Mouse (Mus musculus) B cell, adult 2 months (primary cell): Measurements from ENCODE around the gene Naip6.
"Not testable (repeated sequence)": the region's sequence is repeated elsewhere in the genome, so short reads cannot be mapped to it uniquely, and the experiment has no call there.

Experiments used
- DNase-seq, 2 experiments: peaks; one replicate each; pipeline ENCODE4 v3.0.0; 2022

The Naip6 gene

DNA sequence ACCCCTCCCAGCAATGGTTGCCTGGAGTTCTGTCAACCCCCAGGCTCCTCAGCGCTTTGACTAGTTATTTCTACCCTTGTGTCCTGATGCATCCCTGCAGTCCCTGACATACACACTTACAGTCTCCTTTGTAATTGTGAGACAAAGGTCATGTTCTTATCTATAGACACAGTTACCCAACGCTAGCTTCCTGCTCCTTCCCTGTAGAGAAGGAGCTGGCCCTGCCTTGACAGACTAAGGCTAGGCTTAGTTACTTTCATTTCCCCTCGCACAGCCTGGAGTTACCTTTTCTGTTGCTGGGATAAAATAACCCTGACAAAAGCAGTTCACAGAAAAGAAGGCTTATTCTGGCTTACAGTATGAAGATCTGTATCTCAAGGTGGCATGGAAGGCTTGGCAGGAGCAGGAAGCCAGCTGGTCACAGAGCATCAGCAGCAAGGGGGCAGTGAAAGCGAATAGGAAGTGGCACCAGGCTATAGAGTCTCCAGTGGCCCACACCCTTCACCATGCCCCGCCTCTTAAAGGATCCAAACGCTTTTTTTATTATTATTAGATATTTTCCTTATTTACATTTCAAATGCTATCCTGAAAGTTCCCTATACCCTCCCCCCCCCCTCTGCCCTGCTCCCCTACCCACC lies at the start of gene Naip6:
Gene Naip6 (minus strand): TSS at position 419 of the 638 bp plus-strand sequence.
- peak; percentile 1 to 8 for DNase-seq

DNA sequence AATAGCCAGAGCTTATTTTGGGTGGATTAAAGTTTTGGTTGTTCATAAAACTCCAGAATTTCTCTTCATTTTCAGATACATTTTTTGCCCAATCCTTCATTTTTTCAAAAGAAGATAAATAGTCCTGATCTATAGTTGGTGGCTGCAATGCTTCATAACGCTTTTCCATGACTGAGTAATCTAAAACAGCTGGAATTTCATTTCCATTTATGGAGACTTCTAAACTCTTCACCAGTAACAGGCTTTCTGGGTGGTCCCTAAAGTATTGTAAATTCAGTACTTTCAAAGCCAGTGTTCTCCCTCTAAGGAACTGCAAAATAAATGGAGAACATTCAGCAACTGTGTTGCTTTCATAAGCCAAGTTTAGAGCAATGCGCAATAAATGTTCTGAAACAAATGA lies 34.8 kb upstream of the Naip6 start:
- DNase-seq: not testable (repeated sequence)

DNA sequence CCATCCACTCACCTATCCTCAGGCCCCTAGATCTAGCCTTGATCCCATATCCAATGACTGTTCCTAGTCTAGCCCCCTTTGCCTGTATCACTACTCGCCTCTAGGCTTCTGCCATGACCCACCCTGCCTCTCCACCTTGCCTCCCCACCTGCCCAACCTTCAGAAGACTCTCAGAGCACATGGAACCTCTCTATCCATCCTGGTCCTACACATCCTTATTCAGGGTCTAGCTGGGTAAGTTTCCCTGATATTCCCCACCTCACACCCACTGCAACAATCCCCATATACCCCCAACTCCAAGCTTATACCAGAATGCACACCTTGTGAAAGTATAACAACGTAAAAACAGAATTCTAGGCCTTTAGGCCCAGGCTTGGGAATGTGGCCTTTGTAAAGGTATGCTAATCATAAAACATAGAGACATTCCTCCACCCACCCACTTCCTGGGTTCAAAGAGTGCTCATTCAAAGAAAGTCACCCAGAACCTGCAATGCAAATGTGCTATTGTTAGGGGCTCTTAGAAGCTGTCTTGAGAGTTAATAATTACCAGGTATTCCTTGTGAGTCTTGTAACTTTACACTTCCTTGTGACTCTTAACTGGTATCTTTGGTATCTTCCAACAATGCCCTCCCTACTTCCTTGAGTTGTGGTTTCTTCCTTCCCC lies 32.2 kb upstream of the Naip6 start:
- DNase-seq: not testable (repeated sequence)

DNA sequence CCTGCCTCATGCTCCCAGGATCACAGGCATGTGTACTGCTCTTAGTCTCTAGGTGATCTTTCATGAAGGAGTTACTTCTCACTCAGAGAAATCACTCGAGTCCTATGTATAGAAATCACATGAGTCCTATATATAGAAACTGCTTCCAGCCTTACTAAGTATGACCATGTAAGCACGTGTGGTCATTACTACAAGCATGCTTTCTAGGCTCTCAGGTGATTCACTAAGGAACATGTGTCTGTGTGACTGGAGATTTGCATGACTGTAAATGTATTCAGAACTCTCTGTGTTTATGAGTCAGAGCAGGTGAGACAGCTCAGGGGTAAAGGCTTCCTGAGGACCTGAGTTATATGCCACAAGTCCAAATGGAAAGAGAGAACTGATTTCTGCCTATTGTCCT lies 24.3 kb upstream of the Naip6 start:
- no peak for DNase-seq

DNA sequence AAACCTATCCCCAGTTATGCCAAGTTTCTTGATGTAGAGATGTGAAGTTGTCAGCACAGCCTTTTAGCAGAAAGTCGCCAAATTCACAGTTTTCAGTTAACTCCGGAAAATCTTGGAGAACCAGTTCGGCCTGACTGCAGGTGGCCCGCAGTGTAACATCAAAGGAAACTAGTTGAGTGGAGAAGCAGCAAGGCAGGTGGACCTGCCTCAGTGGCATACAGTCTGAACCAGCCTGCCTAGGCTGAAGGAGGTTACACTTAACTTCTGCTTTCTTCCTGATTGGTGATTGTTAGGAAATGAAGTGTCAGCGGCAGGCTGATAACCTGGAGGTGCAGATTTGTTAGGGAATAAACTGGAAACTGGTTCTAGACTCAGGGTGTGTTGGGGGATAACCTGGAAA lies 14.3 kb upstream of the Naip6 start:
- not testable (repeated sequence) for DNase-seq

DNA sequence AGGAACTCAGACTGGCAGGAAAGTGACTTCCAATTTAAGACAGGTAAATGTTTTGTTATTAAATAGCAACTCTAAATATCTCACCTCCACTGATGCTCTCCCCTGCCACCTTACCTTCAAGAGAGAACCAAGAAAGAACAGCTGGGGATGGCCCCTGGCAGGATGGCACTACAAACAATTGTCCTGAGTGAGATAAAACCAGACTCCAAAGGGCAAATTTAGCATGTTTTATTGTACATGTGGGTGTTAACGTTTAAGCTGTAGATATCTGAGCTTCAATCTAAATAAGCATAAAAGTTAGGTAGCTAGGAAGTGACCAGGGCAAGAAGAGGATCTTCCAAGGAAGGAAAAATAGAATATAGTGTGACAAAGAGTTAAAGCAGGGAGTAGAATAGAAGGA lies 11.4 kb upstream of the Naip6 start:
- not testable (repeated sequence) for DNase-seq

DNA sequence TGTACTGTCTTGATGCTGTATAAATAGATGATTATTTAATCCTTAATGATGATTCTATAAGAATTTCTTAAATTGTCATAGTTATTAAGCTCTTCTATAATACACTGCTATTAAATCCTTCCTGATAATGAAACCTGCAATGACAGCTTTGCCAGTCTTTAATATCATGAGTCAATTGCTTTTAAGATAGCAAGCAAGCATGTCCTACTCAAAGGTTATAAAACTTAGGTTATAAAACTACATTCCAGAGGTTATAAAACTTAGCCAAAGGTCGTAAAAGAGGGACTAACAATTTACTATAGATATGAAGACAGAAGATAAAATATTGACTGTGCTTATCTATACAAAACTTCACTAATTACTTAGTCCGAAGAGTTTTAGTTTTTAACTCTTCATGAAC lies 10.6 kb upstream of the Naip6 start:
- DNase-seq: not testable (repeated sequence)

DNA sequence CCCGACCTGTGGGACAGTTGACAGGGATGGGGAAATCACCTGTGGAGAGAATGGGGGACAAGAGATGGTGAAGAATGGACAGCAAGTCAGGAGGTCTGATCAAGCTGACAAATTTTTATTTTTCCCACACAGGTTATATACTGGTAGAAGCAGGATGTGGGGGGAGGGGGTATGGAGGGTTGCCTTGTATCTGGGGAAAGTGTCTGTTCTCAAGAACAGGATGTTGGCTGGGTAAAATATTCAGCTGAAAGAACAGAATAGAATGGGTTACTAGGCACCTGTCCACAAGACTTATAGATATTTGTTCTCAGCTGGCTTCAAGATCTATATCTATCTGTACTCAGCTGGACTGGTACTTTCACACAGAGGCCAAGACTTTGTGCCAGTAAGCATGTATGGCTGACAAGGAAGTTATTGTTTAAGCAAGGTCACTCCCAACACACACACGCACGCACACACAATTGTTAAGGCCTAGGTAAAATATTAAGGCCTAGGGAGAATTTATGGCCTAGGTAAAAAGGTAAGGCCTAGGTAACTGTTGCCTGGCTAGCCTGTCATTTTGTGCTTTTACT lies 4.9 kb upstream of the Naip6 start:
- not testable (repeated sequence) for DNase-seq

DNA sequence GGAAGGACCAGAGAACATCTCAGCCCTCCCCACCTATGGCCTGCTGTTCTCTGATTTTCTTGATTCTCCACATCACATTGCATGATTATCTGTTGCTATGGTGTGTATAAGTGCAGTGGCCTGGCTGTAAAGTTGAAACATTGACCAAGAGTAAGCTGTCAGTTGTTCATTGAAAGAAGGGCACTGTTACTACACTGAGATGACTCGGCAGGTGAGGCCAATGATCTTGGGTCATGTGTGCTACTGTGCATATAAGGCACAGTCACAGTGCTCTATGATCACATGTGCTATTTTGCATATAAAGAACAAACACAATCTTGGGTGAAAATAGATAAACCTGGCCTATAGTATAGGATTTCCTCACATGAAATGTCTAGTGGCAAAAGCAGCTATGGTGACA lies 32.9 kb downstream of the Naip6 start:
- DNase-seq: no peak

DNA sequence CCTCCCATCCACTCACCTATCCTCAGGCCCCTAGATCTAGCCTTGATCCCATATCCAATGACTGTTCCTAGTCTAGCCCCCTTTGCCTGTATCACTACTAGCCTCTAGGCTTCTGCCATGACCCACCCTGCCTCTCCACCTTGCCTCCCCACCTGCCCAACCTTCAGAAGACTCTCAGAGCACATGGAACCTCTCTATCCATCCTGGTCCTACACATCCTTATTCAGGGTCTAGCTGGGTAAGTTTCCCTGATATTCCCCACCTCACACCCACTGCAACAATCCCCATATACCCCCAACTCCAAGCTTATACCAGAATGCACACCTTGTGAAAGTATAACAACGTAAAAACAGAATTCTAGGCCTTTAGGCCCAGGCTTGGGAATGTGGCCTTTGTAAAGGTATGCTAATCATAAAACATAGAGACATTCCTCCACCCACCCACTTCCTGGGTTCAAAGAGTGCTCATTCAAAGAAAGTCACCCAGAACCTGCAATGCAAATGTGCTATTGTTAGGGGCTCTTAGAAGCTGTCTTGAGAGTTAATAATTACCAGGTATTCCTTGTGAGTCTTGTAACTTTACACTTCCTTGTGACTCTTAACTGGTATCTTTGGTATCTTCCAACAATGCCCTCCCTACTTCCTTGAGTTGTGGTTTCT lies 45.9 kb downstream of the Naip6 start:
- not testable (repeated sequence) for DNase-seq

DNA sequence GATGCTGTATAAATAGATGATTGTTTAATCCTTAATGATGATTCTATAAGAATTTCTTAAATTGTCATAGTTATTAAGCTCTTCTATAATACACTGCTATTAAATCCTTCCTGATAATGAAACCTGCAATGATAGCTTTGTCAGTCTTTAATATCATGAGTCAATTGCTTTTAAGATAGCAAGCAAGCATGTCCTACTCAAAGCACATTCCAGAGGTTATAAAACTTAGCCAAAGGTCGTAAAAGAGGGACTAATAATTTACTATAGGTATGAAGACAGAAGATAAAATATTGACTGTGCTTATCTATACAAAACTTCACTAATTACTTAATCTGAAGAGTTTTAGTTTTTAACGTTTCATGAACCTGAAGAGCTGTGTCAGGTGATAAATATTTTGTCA lies 60.5 kb downstream of the Naip6 start:
- DNase-seq: not testable (repeated sequence)

DNA sequence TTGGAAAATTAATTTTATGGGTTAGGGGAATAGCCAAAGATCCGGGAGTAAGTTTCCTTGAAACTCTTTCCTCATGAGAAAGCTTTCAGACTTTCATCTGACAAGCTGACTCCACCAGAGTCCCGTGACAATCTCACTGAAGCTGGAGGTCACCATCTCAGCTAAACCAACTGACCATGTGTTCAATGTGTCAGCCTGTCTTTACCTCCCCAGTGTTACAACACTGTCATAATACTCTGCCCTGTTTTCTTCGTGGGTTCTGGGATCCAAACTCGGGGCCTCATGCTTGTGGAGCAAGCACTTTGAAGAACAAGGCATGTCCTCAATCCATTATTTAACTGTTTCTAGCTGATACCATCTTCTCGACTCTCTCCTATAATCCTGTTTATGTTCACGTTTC lies 61.5 kb downstream of the Naip6 start:
- DNase-seq: not testable (repeated sequence)

DNA sequence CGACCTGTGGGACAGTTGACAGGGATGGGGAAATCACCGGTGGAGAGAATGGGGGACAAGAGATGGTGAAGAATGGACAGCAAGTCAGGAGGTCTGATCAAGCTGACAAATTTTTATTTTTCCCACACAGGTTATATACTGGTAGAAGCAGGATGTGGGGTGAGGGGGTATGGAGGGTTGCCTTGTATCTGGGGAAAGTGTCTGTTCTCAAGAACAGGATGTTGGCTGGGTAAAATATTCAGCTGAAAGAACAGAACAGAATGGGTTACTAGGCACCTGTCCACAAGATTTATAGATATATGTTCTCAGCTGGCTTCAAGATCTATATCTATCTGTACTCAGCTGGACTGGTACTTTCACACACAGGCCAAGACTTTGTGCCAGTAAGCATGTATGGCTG lies 65.6 kb downstream of the Naip6 start:
- DNase-seq: not testable (repeated sequence)

DNA sequence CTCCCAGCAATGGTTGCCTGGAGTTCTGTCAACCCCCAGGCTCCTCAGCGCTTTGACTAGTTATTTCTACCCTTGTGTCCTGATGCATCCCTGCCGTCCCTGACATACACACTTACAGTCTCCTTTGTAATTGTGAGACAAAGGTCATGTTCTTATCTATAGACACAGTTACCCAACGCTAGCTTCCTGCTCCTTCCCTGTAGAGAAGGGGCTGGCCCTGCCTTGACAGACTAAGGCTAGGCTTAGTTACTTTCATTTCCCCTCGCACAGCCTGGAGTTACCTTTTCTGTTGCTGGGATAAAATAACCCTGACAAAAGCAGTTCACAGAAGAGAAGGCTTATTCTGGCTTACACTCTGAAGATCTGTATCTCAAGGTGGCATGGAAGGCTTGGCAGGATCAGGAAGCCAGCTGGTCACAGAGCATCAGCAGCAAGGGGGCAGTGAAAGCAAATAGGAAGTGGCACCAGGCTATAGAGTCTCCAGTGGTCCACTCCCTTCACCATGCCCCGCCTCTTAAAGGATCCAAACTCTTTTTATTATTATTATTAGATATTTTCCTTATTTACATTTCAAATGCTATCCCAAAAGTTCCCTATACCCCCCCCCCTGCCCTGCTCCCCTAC lies 70.5 kb downstream of the Naip6 start:
- peak; percentile 3 to 9 for DNase-seq

DNA sequence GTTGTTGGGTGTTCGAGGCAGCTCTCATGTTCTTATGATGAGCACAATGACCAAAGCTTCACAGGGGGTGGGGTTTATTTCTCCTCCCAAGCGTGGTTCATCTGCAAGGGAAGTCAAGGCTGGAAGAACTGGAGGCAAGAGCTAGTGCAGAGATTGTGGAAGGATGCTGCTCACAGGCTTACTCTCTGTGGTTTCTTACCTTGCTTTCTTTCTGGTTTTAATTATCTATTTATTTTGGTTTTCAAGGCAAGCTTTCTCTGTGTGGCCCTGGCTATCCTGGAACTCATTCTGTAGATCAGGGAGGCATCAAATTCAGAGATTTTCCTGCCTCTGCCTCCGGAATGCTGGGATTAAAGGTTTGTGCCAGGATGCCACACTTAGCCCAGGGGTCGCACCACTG lies 71.3 kb downstream of the Naip6 start, which contains the start of gene Naip5:
Gene Naip5 (minus strand): TSS at position 101 of the 400 bp plus-strand sequence.
- not testable (repeated sequence) for DNase-seq

DNA sequence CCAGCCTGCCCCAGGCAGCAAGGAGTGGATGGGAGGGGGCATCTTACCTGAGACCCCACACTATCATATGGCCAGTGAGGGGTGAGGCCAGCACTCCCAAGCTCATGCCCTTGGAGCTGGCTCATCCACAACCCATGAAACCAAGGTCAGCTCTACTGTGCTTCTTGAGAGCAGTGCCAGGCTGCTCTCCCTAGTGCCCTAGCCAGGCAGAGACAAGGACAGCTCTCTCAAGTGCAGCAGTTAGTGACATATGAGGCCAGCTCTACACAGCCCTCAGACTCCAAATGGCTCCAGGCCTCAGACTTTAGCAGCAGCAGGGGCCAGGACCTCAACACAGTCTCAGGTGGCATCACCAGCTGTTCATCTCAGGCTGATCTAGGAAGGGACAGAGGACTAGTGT lies 73.8 kb downstream of the Naip6 start:
- DNase-seq: no peak
